Mouse (Mus musculus) ES-E14 (cell line): ENCODE measurements around the gene Crybb1. TPM values are rescaled to one million over a fixed set of nuclear protein-coding genes. Genes with fewer than 3 reads are reported as not detected.

ENCODE experiments used
- DNase-seq: peaks from one replicate; pipeline ENCODE4 v3.0.0-alpha.2; 2013; ENCODE audit warnings: low read depth, low spot score
- H3K27ac ChIP-seq: 2 replicates; pipeline ENCODE4 v1.5.1; 2012; ENCODE audit warnings: low read depth, mild to moderate bottlenecking, low read length, moderate library complexity, mixed read lengths; ENCODE audit not compliant: poor library complexity, insufficient read depth, severe bottlenecking
- H3K36me3 ChIP-seq: 2 replicates; pipeline ENCODE4 v1.6.1; 2012; ENCODE audit warnings: mild to moderate bottlenecking, low read length, moderate library complexity, mixed read lengths; ENCODE audit not compliant: control insufficient read depth, poor library complexity, insufficient read depth, severe bottlenecking
- H3K4me1 ChIP-seq, 2 experiments: fragments of 150-350 bp in 1 of 2; sonication (generic) in 1 of 2; 2 replicates each; pipeline ENCODE4 v1.6.1; 2012; ENCODE audit warnings: low read length in 2 of 2, mild to moderate bottlenecking in 1 of 2, mixed read lengths in 1 of 2; ENCODE audit not compliant: control insufficient read depth in 2 of 2, insufficient read depth in 2 of 2, poor library complexity in 1 of 2
- H3K4me3 ChIP-seq, 2 experiments: fragments of 150-350 bp in 1 of 2; sonication (generic) in 1 of 2; 2 replicates each; pipeline ENCODE4 v1.5.1; 2012; ENCODE audit warnings: low read length in 2 of 2, low read depth in 1 of 2, mild to moderate bottlenecking in 1 of 2, mixed read lengths in 1 of 2; ENCODE audit not compliant: insufficient read depth in 1 of 2, poor library complexity in 1 of 2, severe bottlenecking in 1 of 2
- H3K9ac ChIP-seq: 2 replicates; pipeline ENCODE4 v1.6.1; 2012; ENCODE audit warnings: low read depth, mild to moderate bottlenecking, low read length, mixed read lengths; ENCODE audit not compliant: poor library complexity, insufficient read depth, severe bottlenecking
- H3K9me3 ChIP-seq: fragments of 150-350 bp; sonication (generic); 2 replicates; pipeline ENCODE4 v1.6.1; 2012; ENCODE audit warnings: low read depth, mild to moderate bottlenecking, low read length; ENCODE audit not compliant: control insufficient read depth, insufficient read depth
- CHD2 ChIP-seq: IDR thresholded peaks from 2 replicates; pipeline ENCODE4 v1.6.1; 2014; ENCODE audit warnings: mild to moderate bottlenecking, low read depth, low read length, inconsistent platforms
- HCFC1 ChIP-seq: IDR thresholded peaks from 2 replicates; pipeline ENCODE4 v1.6.1; 2012; ENCODE audit warnings: low read length, inconsistent platforms, borderline replicate concordance; ENCODE audit not compliant: insufficient read depth
- MAFK ChIP-seq: IDR thresholded peaks from 2 replicates; pipeline ENCODE4 v1.6.1; 2014; ENCODE audit warnings: mild to moderate bottlenecking, low read depth, low read length, inconsistent platforms; ENCODE audit not compliant: insufficient read depth
- ZC3H11A ChIP-seq: IDR thresholded peaks from 2 replicates; pipeline ENCODE4 v1.6.1; 2012; ENCODE audit warnings: low read depth, mild to moderate bottlenecking, inconsistent platforms, low read length, borderline replicate concordance
- ZNF384 ChIP-seq: IDR thresholded peaks from 2 replicates; pipeline ENCODE4 v1.6.1; 2012; ENCODE audit warnings: low read depth, low read length, inconsistent platforms
- in situ Hi-C, 2 experiments: fragments of 600-800 bp; cut with MboI; formaldehyde crosslinking; loops; one replicate each; pipeline ENCODE4 v1.15.1; 2025; ENCODE audit warnings: low sequenced_read_pairs in 2 of 2, inconsistent platforms in 1 of 2; ENCODE audit not compliant: unreplicated experiment in 2 of 2
- total RNA-seq: library from RNA; depleted of rRNA; stranded (reverse); fragments of 300-350 nt; gene quantifications from 2 replicates; pipeline ENCODE4 v1.2.3, GENCODE M21; 2012

Gene Crybb1
- total RNA-seq, 1 experiment, result not detected

GRCm38 (mm10) chr5:112253169-112253568 lies 2.4 kb upstream of the Crybb1 start:
- Histone ChIP-seq H3K36me3 (no peaks in the 10 kb centered on the region), H3K4me3 (no peak overlapping the region), H3K9ac (no peak overlapping the region), H3K4me1 (peaks cover 0 to 12% of the 10 kb centered on the region in 2 experiments; a peak in 2 of 4 replicates), H3K9me3 (no peaks in the 10 kb centered on the region), H3K27ac (no peak overlapping the region)
- in situ Hi-C loops, result no loop called here
- no peak for DNase-seq
- TF ChIP-seq CHD2, result no peak

- no peak overlapping the region for H3K9ac ChIP-seq
- no peak for TF ChIP-seq HCFC1
- no peak for TF ChIP-seq CHD2
- no peak for TF ChIP-seq ZC3H11A
- TF ChIP-seq ZNF384, result no peak
- no peak for TF ChIP-seq MAFK
- in situ Hi-C loops, result no loop called here
- H3K4me3 ChIP-seq, result no peak overlapping the region
- no peak overlapping the region for H3K27ac ChIP-seq
- H3K36me3 ChIP-seq, result no peaks in the 10 kb centered on the region
- no peak for DNase-seq
- no peaks in the 10 kb centered on the region for H3K9me3 ChIP-seq
- H3K4me1 ChIP-seq, result peaks cover 0 to 12% of the 10 kb centered on the region in 2 experiments; a peak in 2 of 4 replicates
Measured at GRCm38 (mm10) chr5:112254282-112254806, 1.3 kb upstream of the Crybb1 start.

- Histone ChIP-seq H3K36me3 (no peaks in the 10 kb centered on the region), H3K9me3 (no peaks in the 10 kb centered on the region), H3K4me3 (no peak overlapping the region), H3K9ac (no peak overlapping the region), H3K4me1 (peaks cover 0 to 12% of the 10 kb centered on the region in 2 experiments; a peak in 2 of 4 replicates), H3K27ac (no peak overlapping the region)
- in situ Hi-C loops, result no loop called here
- TF ChIP-seq HCFC1 (no peak), ZC3H11A (no peak), ZNF384 (no peak), CHD2 (no peak), MAFK (no peak)
- no peak for DNase-seq
Measured at GRCm38 (mm10) chr5:112256457-112256856, 842 bp downstream of the Crybb1 start.

GRCm38 (mm10) chr5:112257896-112258295 lies 2.3 kb downstream of the Crybb1 start:
- DNase-seq, result no peak
- in situ Hi-C loops, result no loop called here
- Histone ChIP-seq H3K27ac (no peak overlapping the region), H3K9me3 (no peaks in the 10 kb centered on the region), H3K4me3 (no peak overlapping the region), H3K4me1 (peaks cover 0 to 7% of the 10 kb centered on the region in 2 experiments; a peak in 2 of 4 replicates), H3K36me3 (no peaks in the 10 kb centered on the region), H3K9ac (no peak overlapping the region)
- TF ChIP-seq ZNF384 (no peak), MAFK (no peak), CHD2 (no peak), ZC3H11A (no peak), HCFC1 (no peak)
